Mouse (Mus musculus) CH12.LX (cell line): ENCODE measurements at regions not wholly inside any gene's neighbourhood (a gene's known extent, or its start where the extent isn't known, plus 50 kb on each side); places are given as distances from the start of the nearest gene placed in this dataset.

Experiments
- CHD1 ChIP-seq: IDR thresholded peaks from 2 replicates; pipeline ENCODE4 v1.6.1; 2012; ENCODE audit warnings: low read depth, low read length, improper control_type of control experiment, inconsistent platforms
- CTCF ChIP-seq, 2 experiments: IDR thresholded peaks in 1 of 2; conservative IDR thresholded peaks in 1 of 2; 2 replicates each; pipeline ENCODE4 v1.5.1; 2011 to 2012; ENCODE audit warnings: low read depth in 2 of 2, low read length in 2 of 2, improper control_type of control experiment in 1 of 2, inconsistent platforms in 1 of 2, mild to moderate bottlenecking in 1 of 2, moderate library complexity in 1 of 2
- ELF1 ChIP-seq: IDR thresholded peaks from 2 replicates; pipeline ENCODE4 v1.6.1; 2014; ENCODE audit warnings: low read depth, mild to moderate bottlenecking, inconsistent platforms, low read length, improper control_type of control experiment
- JUND ChIP-seq: conservative IDR thresholded peaks from 2 replicates; pipeline ENCODE4 v1.6.1; 2011; ENCODE audit warnings: low read depth, low read length, improper control_type of control experiment
- MEF2A ChIP-seq: IDR thresholded peaks from 2 replicates; pipeline ENCODE4 v1.6.1; 2014; ENCODE audit warnings: low read depth, mild to moderate bottlenecking, inconsistent platforms, low read length, improper control_type of control experiment, borderline replicate concordance
- POLR2A ChIP-seq: IDR thresholded peaks from 2 replicates; pipeline ENCODE4 v1.6.1; 2011; ENCODE audit warnings: low read depth, mild to moderate bottlenecking, improper control_type of control experiment, low read length
- POLR2AphosphoS2 ChIP-seq: IDR thresholded peaks from 2 replicates; pipeline ENCODE4 v1.6.1; 2011; ENCODE audit warnings: low read depth, low read length, improper control_type of control experiment
- RAD21 ChIP-seq: IDR thresholded peaks from 2 replicates; pipeline ENCODE4 v1.6.1; 2011; ENCODE audit warnings: low read depth, mild to moderate bottlenecking, low read length, improper control_type of control experiment, moderate library complexity
- ZC3H11A ChIP-seq: IDR thresholded peaks from 2 replicates; pipeline ENCODE4 v1.6.1; 2012; ENCODE audit warnings: low read depth, mild to moderate bottlenecking, inconsistent platforms, low read length, improper control_type of control experiment
- ZKSCAN1 ChIP-seq: IDR thresholded peaks from 2 replicates; pipeline ENCODE4 v1.6.1; 2012; ENCODE audit warnings: low read depth, inconsistent platforms, low read length, improper control_type of control experiment, borderline replicate concordance
- ZNF384 ChIP-seq: IDR thresholded peaks from 2 replicates; pipeline ENCODE4 v1.6.1; 2012; ENCODE audit warnings: low read depth, low read length, improper control_type of control experiment, inconsistent platforms

GRCm38 (mm10) chr14:47818224-47818623, 170.0 kb downstream of the Ktn1 start:
- TF ChIP-seq JUND (no peak), ZNF384 (no peak), CHD1 (no peak), POLR2A (no peak), CTCF (conservative IDR thresholded peaks at IDR 0.05 in 1 of 2, IDR thresholded peaks at IDR 0.05 in 1 of 2; ENCODE audit: low read depth in 2 of 2, low read length in 2 of 2) (no peak), RAD21 (no peak), ELF1 (no peak), MEF2A (no peak), POLR2AphosphoS2 (no peak), ZKSCAN1 (no peak), ZC3H11A (no peak)
